In the genomic region with DNA sequence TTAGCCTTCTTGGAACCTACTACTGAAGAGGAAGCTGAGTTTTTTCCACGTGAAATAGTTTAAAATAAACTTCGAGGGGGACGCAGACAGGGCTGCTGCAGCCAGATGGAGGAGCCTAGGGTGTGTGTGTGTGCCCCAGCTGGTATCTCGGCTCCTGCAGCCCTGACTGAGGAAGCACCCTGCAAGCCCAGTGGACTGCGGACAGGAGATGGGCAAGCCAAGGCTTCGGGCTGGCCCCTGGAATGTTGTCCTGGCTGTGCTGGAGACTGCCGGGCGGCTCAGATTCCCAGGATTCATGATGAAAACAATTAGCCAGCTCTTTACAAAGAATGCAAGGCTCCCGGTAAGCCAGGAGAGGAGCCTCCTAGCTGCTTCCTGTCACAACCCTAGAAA, we compare ENCODE assay signal across 9 mouse cellular contexts. TPM values are rescaled to one million over a fixed set of nuclear protein-coding genes. Genes with fewer than 3 reads are reported as not detected.
DNase-seq lines count a peak whose midpoint lies in the region; ATAC-seq lines count a peak whose summit lies in the region.
"Had no signal": no experiment of that assay in that cellular context is flagged by ENCODE, and none has a peak within 500 bp of the region (broad histone marks: within the 10 kb centered on the region; RNA-seq: fewer than 3 reads in every experiment).

No protein-coding gene starts in this region.

- 0 out of 2 replicates have a peak, but pooled peaks cover 7% of the 10 kb centered on the region for H3K27me3 ChIP-seq in hindbrain, embryonic 12.5 days
- no peaks in the 10 kb centered on the region for H3K27me3 ChIP-seq in hindbrain, embryonic 14.5 days (ENCODE audit: control insufficient read depth, insufficient read depth, low read length)
- no peaks in the 10 kb centered on the region for H3K27me3 ChIP-seq in embryonic facial prominence, embryonic 13.5 days

- ATAC-seq in hindbrain, embryonic 12.5 days (ENCODE audit: low FRiP score) = no peak
- no peak for ATAC-seq in hindbrain, embryonic 14.5 days (ENCODE audit: low FRiP score)
- no peak for ATAC-seq in embryonic facial prominence, embryonic 13.5 days (ENCODE audit: insufficient number of reproducible peaks, insufficient read depth, low FRiP score, low TSS enrichment, low read depth)

- peak overlapping the region; percentile 17; the same call in 1 of the 2 replicates for H3K27ac ChIP-seq in hindbrain, embryonic 12.5 days
- H3K27ac ChIP-seq in hindbrain, embryonic 14.5 days = no peak overlapping the region
- H3K27ac ChIP-seq in embryonic facial prominence, embryonic 13.5 days = peak overlapping the region; percentile 69

- 10% methylated on average over 9 of the region's 9 CpGs for WGBS in hindbrain, embryonic 12.5 days
- 19% methylated on average over 9 of the region's 9 CpGs for WGBS in hindbrain, embryonic 14.5 days
- 2% methylated on average over 9 of the region's 9 CpGs for WGBS in embryonic facial prominence, embryonic 13.5 days

- no peak for DNase-seq in hindbrain, embryonic 14.5 days (ENCODE audit: low spot score)
- DNase-seq in kidney, adult 18-20 months = peak; percentile 37
- DNase-seq in neural tube, embryonic 10.5 days (ENCODE audit: extremely low spot score, low spot score) = peak; percentile 35
- DNase-seq in thymus, postnatal 10 days (ENCODE audit: low spot score in 2 of 2) = no peak
- no peak for DNase-seq in cerebellum, adult 9-11 months
- DNase-seq in cerebellum, postnatal 4 days (ENCODE audit: low spot score in 2 of 2) = no peak

- H3K4me3 ChIP-seq in hindbrain, embryonic 12.5 days = no peak overlapping the region
- no peak overlapping the region for H3K4me3 ChIP-seq in hindbrain, embryonic 14.5 days (replicated peaks; ENCODE audit: low read length)
- no peak overlapping the region for H3K4me3 ChIP-seq in embryonic facial prominence, embryonic 13.5 days
- H3K4me3 ChIP-seq: erythroblast, embryonic 14.5 days had no signal

- no peaks in the 10 kb centered on the region for H3K9me3 ChIP-seq in hindbrain, embryonic 12.5 days (replicated peaks)
- no peaks in the 10 kb centered on the region for H3K9me3 ChIP-seq in hindbrain, embryonic 14.5 days (ENCODE audit: control insufficient read depth, low read length)
- H3K9me3 ChIP-seq in embryonic facial prominence, embryonic 13.5 days = no peaks in the 10 kb centered on the region

- H3K36me3 ChIP-seq in hindbrain, embryonic 12.5 days = no peaks in the 10 kb centered on the region
- H3K36me3 ChIP-seq in hindbrain, embryonic 14.5 days (replicated peaks; ENCODE audit: control insufficient read depth, insufficient read depth) = no peaks in the 10 kb centered on the region
- no peaks in the 10 kb centered on the region for H3K36me3 ChIP-seq in embryonic facial prominence, embryonic 13.5 days

- no peak overlapping the region for H3K9ac ChIP-seq in hindbrain, embryonic 12.5 days
- no peak overlapping the region for H3K9ac ChIP-seq in hindbrain, embryonic 14.5 days
- H3K9ac ChIP-seq in embryonic facial prominence, embryonic 13.5 days = peak overlapping the region; percentile 32

- 0 out of 2 replicates have a peak overlapping the region, but pooled peaks have one; percentile 11 for H3K4me2 ChIP-seq in hindbrain, embryonic 12.5 days (replicated peaks)
- no peak overlapping the region for H3K4me2 ChIP-seq in hindbrain, embryonic 14.5 days (replicated peaks)
- H3K4me2 ChIP-seq in embryonic facial prominence, embryonic 13.5 days = peak overlapping the region; percentile 37

- H3K4me1 ChIP-seq in hindbrain, embryonic 12.5 days = peaks cover 27% of the 10 kb centered on the region
- peaks cover 15% of the 10 kb centered on the region; the same call in 1 of the 2 replicates for H3K4me1 ChIP-seq in hindbrain, embryonic 14.5 days (replicated peaks; ENCODE audit: control insufficient read depth, insufficient read depth, low read length)
- peaks cover 45% of the 10 kb centered on the region for H3K4me1 ChIP-seq in embryonic facial prominence, embryonic 13.5 days

RNA-seq across cellular contexts. Expression of a gene that starts 47.6 kb away (rescaled TPM):
- polyA plus RNA-seq in hindbrain, embryonic 12.5 days (2016; fragmentation: Nextera tagmentation; extraction: Ambion mirVana) = 17.7 and 17.8 TPM in 2 replicates
- polyA plus RNA-seq in hindbrain, embryonic 14.5 days (2014; fragmentation: Nextera tagmentation; extraction: Ambion mirVana) = 46.6 and 50.0 TPM in 2 replicates
- 17.5 and 19.9 TPM in 2 replicates for polyA plus RNA-seq in embryonic facial prominence, embryonic 13.5 days (2015; fragmentation: Nextera tagmentation; extraction: Ambion mirVana)

RNA-seq across cellular contexts. Expression of a gene that starts 58.6 kb away (rescaled TPM):
- 2.9 and 6.4 TPM in 2 replicates for polyA plus RNA-seq in hindbrain, embryonic 12.5 days (2016; fragmentation: Nextera tagmentation; extraction: Ambion mirVana)
- polyA plus RNA-seq in hindbrain, embryonic 14.5 days (2014; fragmentation: Nextera tagmentation; extraction: Ambion mirVana) = 0.47 and 0.74 TPM in 2 replicates
- not detected in 2 replicates for polyA plus RNA-seq in embryonic facial prominence, embryonic 13.5 days (2015; fragmentation: Nextera tagmentation; extraction: Ambion mirVana)
- polyA plus RNA-seq: erythroblast, embryonic 14.5 days had no signal

Comparison
In these comparisons a context has a peak if more than half of its experiments do, and no peak if none do; other contexts are left out.
1. DNase-seq: peak in kidney, adult 18-20 months (single experiment) and neural tube, embryonic 10.5 days (single experiment); none in hindbrain, embryonic 14.5 days (single experiment), thymus, postnatal 10 days (0 of 2), cerebellum, adult 9-11 months (single experiment) and cerebellum, postnatal 4 days (0 of 2).